Comparison of ENCODE assay signal across 8 mouse cellular contexts in the genomic region with DNA sequence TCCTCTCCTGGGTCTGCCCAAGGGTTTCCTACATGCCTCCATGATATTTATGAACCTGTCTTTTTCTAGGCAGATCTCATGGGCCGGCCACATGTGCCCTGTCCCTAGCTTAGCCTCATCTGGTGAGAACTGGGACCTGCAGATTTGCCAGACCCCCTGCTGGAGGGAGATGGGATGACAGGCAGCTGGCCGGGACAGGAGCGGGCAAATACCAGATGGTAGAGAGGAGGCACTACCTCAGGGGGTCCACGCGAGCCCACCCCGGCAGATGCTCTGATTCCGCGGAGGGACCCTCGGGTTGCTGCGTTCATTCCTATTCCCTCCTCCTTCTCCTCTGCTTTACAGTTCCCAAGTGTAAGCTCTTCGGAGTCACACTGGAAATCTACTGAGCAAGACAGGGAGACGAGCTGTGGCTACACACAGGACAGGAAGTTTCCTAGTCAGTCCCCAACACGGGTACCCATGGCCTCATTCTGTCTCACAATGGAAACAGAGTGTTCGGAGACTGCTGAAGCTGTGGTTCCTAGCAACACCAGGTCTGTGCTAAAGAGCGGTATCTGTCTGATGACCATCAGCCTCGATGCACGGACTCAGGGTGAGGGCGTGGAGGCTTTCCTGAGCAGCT.
DNase-seq lines count a peak whose midpoint lies in the region; ATAC-seq and TF ChIP-seq lines count a peak whose summit lies in the region.

No protein-coding gene starts in this region.

- peak; percentile 69 for TF ChIP-seq CTCF in kidney, adult 2 months (conservative IDR thresholded peaks at IDR 0.05; ENCODE audit: insufficient read depth, insufficient read length, low read depth, low read length)
- peak; percentile 61; the same call in 1 of the 2 replicates for TF ChIP-seq CTCF in testis, adult 2 months (IDR thresholded peaks at IDR 0.05; ENCODE audit: control insufficient read depth, insufficient read depth, insufficient replicate concordance, low read depth, low read length)

- no peak overlapping the region for H3K27ac ChIP-seq in embryonic facial prominence, embryonic 11.5 days (replicated peaks; ENCODE audit: low read depth, low read length)
- H3K27ac ChIP-seq in kidney, adult 2 months (ENCODE audit: insufficient read depth, low read depth, low read length) = no peak overlapping the region
- H3K27ac ChIP-seq in limb, embryonic 15.5 days = peak overlapping the region; percentile 43; the same call in 1 of the 2 replicates
- H3K27ac ChIP-seq in testis, adult 2 months (ENCODE audit: control insufficient read depth, insufficient read depth, low read depth, low read length) = no peak overlapping the region

- H3K4me2 ChIP-seq in embryonic facial prominence, embryonic 11.5 days (ENCODE audit: low read depth, low read length) = peak overlapping the region; percentile 10; the same call in 1 of the 2 replicates
- H3K4me2 ChIP-seq in limb, embryonic 15.5 days = peak overlapping the region; percentile 31

- H3K9me3 ChIP-seq in embryonic facial prominence, embryonic 11.5 days (replicated peaks; ENCODE audit: control insufficient read depth, low read length) = no peaks in the 10 kb centered on the region
- no peaks in the 10 kb centered on the region for H3K9me3 ChIP-seq in limb, embryonic 15.5 days

- no peaks in the 10 kb centered on the region for H3K36me3 ChIP-seq in embryonic facial prominence, embryonic 11.5 days (replicated peaks; ENCODE audit: control insufficient read depth, insufficient read depth, low read depth, low read length)
- no peaks in the 10 kb centered on the region for H3K36me3 ChIP-seq in kidney, adult 2 months (ENCODE audit: control insufficient read depth, insufficient read depth, low read length)
- H3K36me3 ChIP-seq in limb, embryonic 15.5 days = no peaks in the 10 kb centered on the region
- H3K36me3 ChIP-seq in testis, adult 2 months (ENCODE audit: control insufficient read depth, insufficient read depth, low read length) = no peaks in the 10 kb centered on the region

- 26% methylated on average over 18 of the region's 18 CpGs for WGBS in embryonic facial prominence, embryonic 11.5 days
- 31% methylated on average over 18 of the region's 18 CpGs for WGBS in kidney, adult 2 months
- 28% methylated on average over 18 of the region's 18 CpGs for WGBS in limb, embryonic 15.5 days

- peak; percentile 67 for DNase-seq in A20 (ENCODE audit: low read depth, low spot score)
- DNase-seq in adrenal gland, postnatal 10 days = peak; percentile 85
- DNase-seq in embryonic facial prominence, embryonic 11.5 days (ENCODE audit: low spot score) = peak; percentile 82
- DNase-seq in heart, adult 9 months (ENCODE audit: low spot score in 2 of 2) = peak; percentile 8 to 17
- peak; percentile 48 for DNase-seq in kidney, adult 2 months

- ATAC-seq in embryonic facial prominence, embryonic 11.5 days (replicated peaks; ENCODE audit: insufficient number of reproducible peaks, low FRiP score, low TSS enrichment, low read depth) = peak; percentile 80
- ATAC-seq in limb, embryonic 15.5 days (ENCODE audit: insufficient number of reproducible peaks, low FRiP score, low TSS enrichment, low read depth) = no peak
- peak; percentile 61; the same call in 1 of the 2 replicates for ATAC-seq in monocyte, adult 5-6 weeks (replicated peaks; ENCODE audit: insufficient number of reproducible peaks, low FRiP score, low TSS enrichment, poor library complexity, severe bottlenecking)

- H3K27me3 ChIP-seq in embryonic facial prominence, embryonic 11.5 days (ENCODE audit: control insufficient read depth, insufficient read depth, low read length) = no peaks in the 10 kb centered on the region
- H3K27me3 ChIP-seq in kidney, adult 2 months (replicated peaks; ENCODE audit: control insufficient read depth, insufficient read depth, low read length) = no peaks in the 10 kb centered on the region
- no peaks in the 10 kb centered on the region for H3K27me3 ChIP-seq in limb, embryonic 15.5 days
- H3K27me3 ChIP-seq in testis, adult 2 months (ENCODE audit: control insufficient read depth, insufficient read depth, low read length) = no peaks in the 10 kb centered on the region

- H3K4me3 ChIP-seq in embryonic facial prominence, embryonic 11.5 days (ENCODE audit: low read depth, low read length) = no peak overlapping the region
- no peak overlapping the region for H3K4me3 ChIP-seq in kidney, adult 2 months (ENCODE audit: insufficient read depth, low read depth, low read length)
- H3K4me3 ChIP-seq in limb, embryonic 15.5 days = peak overlapping the region; percentile 12
- no peak overlapping the region for H3K4me3 ChIP-seq in testis, adult 2 months (ENCODE audit: control insufficient read depth, low read depth, low read length)

- H3K9ac ChIP-seq in embryonic facial prominence, embryonic 11.5 days (replicated peaks; ENCODE audit: low read length) = no peak overlapping the region
- no peak overlapping the region for H3K9ac ChIP-seq in limb, embryonic 15.5 days

- no peaks in the 10 kb centered on the region for H3K4me1 ChIP-seq in embryonic facial prominence, embryonic 11.5 days (ENCODE audit: control insufficient read depth, insufficient read depth, low read length)
- no peaks in the 10 kb centered on the region for H3K4me1 ChIP-seq in kidney, adult 2 months (ENCODE audit: control insufficient read depth, insufficient read depth, low read length)
- H3K4me1 ChIP-seq in limb, embryonic 15.5 days = peaks cover 7% of the 10 kb centered on the region; the same call in 1 of the 2 replicates
- H3K4me1 ChIP-seq in testis, adult 2 months (ENCODE audit: control insufficient read depth, insufficient read depth, low read length) = no peaks in the 10 kb centered on the region

- no peak for TF ChIP-seq POLR2A in kidney, adult 2 months (IDR thresholded peaks at IDR 0.05; ENCODE audit: low read depth, low read length)
- no peak for TF ChIP-seq POLR2A in testis, adult 2 months (IDR thresholded peaks at IDR 0.05; ENCODE audit: control insufficient read depth, low read depth, low read length)

Comparison
In these comparisons a context has a peak if more than half of its experiments do, and no peak if none do; other contexts are left out.
1. DNase-seq: peak in every context shown above with its lines; median percentile 85 in adrenal gland, postnatal 10 days; 82 in embryonic facial prominence, embryonic 11.5 days; 67 in A20; 48 in kidney, adult 2 months; 12 in heart, adult 9 months.